Mouse (Mus musculus): ENCODE data around the gene Noct. TPM values are rescaled to one million over a fixed set of nuclear protein-coding genes. Genes with fewer than 3 reads are reported as not detected.
"Not testable (repeated sequence)": the region's sequence is repeated elsewhere in the genome, so short reads cannot be mapped to it uniquely, and the experiment has no call there.

Noct gene
- polyA plus RNA-seq, 1 experiment from 2014 or later = 29.0 TPM

GRCm38 (mm10) chr3:51210485-51210884 is 13.8 kb upstream of the Noct start:
- Histone ChIP-seq H3K9me3 (ENCODE audit: control insufficient read depth, low read length) (no peaks in the 10 kb centered on the region), H3K4me3 (ENCODE audit: low read depth, low read length) (no peak overlapping the region), H3K4me2 (no peak overlapping the region), H3K9ac (ENCODE audit: low read depth, low read length) (no peak overlapping the region), H3K36me3 (ENCODE audit: control insufficient read depth, insufficient read depth, low read length) (no peaks in the 10 kb centered on the region), H3K27me3 (replicated peaks; ENCODE audit: control insufficient read depth, insufficient read depth, low read length) (no peaks in the 10 kb centered on the region), H3K27ac (ENCODE audit: low read depth, low read length) (no peak overlapping the region), H3K4me1 (replicated peaks; ENCODE audit: control insufficient read depth, insufficient read depth, low read length) (no peaks in the 10 kb centered on the region)
- WGBS = 94% methylated on average over 3 of the region's 3 CpGs
- DNase-seq (ENCODE audit: low spot score) = no peak
- no peak for ATAC-seq (replicated peaks; ENCODE audit: low FRiP score)

GRCm38 (mm10) chr3:51213111-51213510 is 11.1 kb upstream of the Noct start:
- Histone ChIP-seq H3K4me2 (no peak overlapping the region), H3K4me1 (replicated peaks; ENCODE audit: control insufficient read depth, insufficient read depth, low read length) (no peaks in the 10 kb centered on the region), H3K4me3 (ENCODE audit: low read depth, low read length) (no peak overlapping the region), H3K36me3 (ENCODE audit: control insufficient read depth, insufficient read depth, low read length) (no peaks in the 10 kb centered on the region), H3K9me3 (ENCODE audit: control insufficient read depth, low read length) (no peaks in the 10 kb centered on the region), H3K9ac (ENCODE audit: low read depth, low read length) (no peak overlapping the region), H3K27me3 (replicated peaks; ENCODE audit: control insufficient read depth, insufficient read depth, low read length) (no peaks in the 10 kb centered on the region), H3K27ac (ENCODE audit: low read depth, low read length) (no peak overlapping the region)
- no peak for DNase-seq (ENCODE audit: low spot score)
- ATAC-seq (replicated peaks; ENCODE audit: low FRiP score) = no peak
- WGBS = 88% methylated on average over 3 of the region's 3 CpGs

- ATAC-seq (replicated peaks; ENCODE audit: low FRiP score) (no peak), DNase-seq (ENCODE audit: low spot score) (no peak)
- WGBS = 71% methylated on average over 6 of the region's 6 CpGs
Measured at GRCm38 (mm10) chr3:51215681-51216080, 8.6 kb upstream of the Noct start.

GRCm38 (mm10) chr3:51216351-51216750 is 7.9 kb upstream of the Noct start:
- H3K4me1 ChIP-seq (replicated peaks; ENCODE audit: control insufficient read depth, insufficient read depth, low read length); ATAC-seq (replicated peaks; ENCODE audit: low FRiP score); H3K36me3 ChIP-seq (ENCODE audit: control insufficient read depth, insufficient read depth, low read length); H3K4me2 ChIP-seq; H3K9ac ChIP-seq (ENCODE audit: low read depth, low read length); H3K4me3 ChIP-seq (ENCODE audit: low read depth, low read length); H3K27me3 ChIP-seq (replicated peaks; ENCODE audit: control insufficient read depth, insufficient read depth, low read length); H3K9me3 ChIP-seq (ENCODE audit: control insufficient read depth, low read length); H3K27ac ChIP-seq (ENCODE audit: low read depth, low read length); DNase-seq (ENCODE audit: low spot score): not testable (repeated sequence)
- WGBS = 75% methylated on average over 5 of the region's 10 CpGs

More at GRCm38 (mm10) chr3:51215681-51216080, 8.6 kb upstream of the Noct start:
- Histone ChIP-seq H3K36me3 (ENCODE audit: control insufficient read depth, insufficient read depth, low read length) (no peaks in the 10 kb centered on the region), H3K9ac (ENCODE audit: low read depth, low read length) (no peak overlapping the region), H3K4me3 (ENCODE audit: low read depth, low read length) (no peak overlapping the region), H3K27ac (ENCODE audit: low read depth, low read length) (no peak overlapping the region), H3K4me2 (no peak overlapping the region), H3K4me1 (replicated peaks; ENCODE audit: control insufficient read depth, insufficient read depth, low read length) (no peaks in the 10 kb centered on the region), H3K9me3 (ENCODE audit: control insufficient read depth, low read length) (no peaks in the 10 kb centered on the region), H3K27me3 (replicated peaks; ENCODE audit: control insufficient read depth, insufficient read depth, low read length) (no peaks in the 10 kb centered on the region)

- not testable (repeated sequence) for H3K27ac ChIP-seq (ENCODE audit: low read depth, low read length); H3K27me3 ChIP-seq (replicated peaks; ENCODE audit: control insufficient read depth, insufficient read depth, low read length); H3K9me3 ChIP-seq (ENCODE audit: control insufficient read depth, low read length); ATAC-seq (replicated peaks; ENCODE audit: low FRiP score); H3K4me3 ChIP-seq (ENCODE audit: low read depth, low read length); H3K4me1 ChIP-seq (replicated peaks; ENCODE audit: control insufficient read depth, insufficient read depth, low read length); H3K36me3 ChIP-seq (ENCODE audit: control insufficient read depth, insufficient read depth, low read length); H3K9ac ChIP-seq (ENCODE audit: low read depth, low read length); DNase-seq (ENCODE audit: low spot score); H3K4me2 ChIP-seq
- WGBS = 87% methylated on average over 6 of the region's 6 CpGs
Measured at GRCm38 (mm10) chr3:51218385-51218784, 5.9 kb upstream of the Noct start.

- no peak for ATAC-seq (replicated peaks; ENCODE audit: low FRiP score)
- WGBS = 86% methylated on average over 5 of the region's 5 CpGs
- no peak overlapping the region for H3K4me2 ChIP-seq
Measured at GRCm38 (mm10) chr3:51219213-51219612, 5.0 kb upstream of the Noct start.

GRCm38 (mm10) chr3:51220846-51221245 is 3.4 kb upstream of the Noct start:
- H3K4me1 ChIP-seq (replicated peaks; ENCODE audit: control insufficient read depth, insufficient read depth, low read length) = peaks cover 9% of the 10 kb centered on the region
- no peaks in the 10 kb centered on the region for H3K9me3 ChIP-seq (ENCODE audit: control insufficient read depth, low read length)
- H3K27me3 ChIP-seq (replicated peaks; ENCODE audit: control insufficient read depth, insufficient read depth, low read length) = no peaks in the 10 kb centered on the region
- H3K27ac ChIP-seq (ENCODE audit: low read depth, low read length) = no peak overlapping the region
- H3K4me3 ChIP-seq (ENCODE audit: low read depth, low read length) = no peak overlapping the region
- no peak overlapping the region for H3K4me2 ChIP-seq
- WGBS = 30% methylated on average over 4 of the region's 4 CpGs
- DNase-seq (ENCODE audit: low spot score) = no peak
- H3K9ac ChIP-seq (ENCODE audit: low read depth, low read length) = no peak overlapping the region
- no peaks in the 10 kb centered on the region for H3K36me3 ChIP-seq (ENCODE audit: control insufficient read depth, insufficient read depth, low read length)
- no peak for ATAC-seq (replicated peaks; ENCODE audit: low FRiP score)

More at GRCm38 (mm10) chr3:51219213-51219612, 5.0 kb upstream of the Noct start:
- H3K4me1 ChIP-seq (replicated peaks; ENCODE audit: control insufficient read depth, insufficient read depth, low read length) = peaks cover 9% of the 10 kb centered on the region
- no peaks in the 10 kb centered on the region for H3K27me3 ChIP-seq (replicated peaks; ENCODE audit: control insufficient read depth, insufficient read depth, low read length)
- no peak overlapping the region for H3K9ac ChIP-seq (ENCODE audit: low read depth, low read length)
- H3K4me3 ChIP-seq (ENCODE audit: low read depth, low read length) = no peak overlapping the region
- DNase-seq (ENCODE audit: low spot score) = no peak
- no peaks in the 10 kb centered on the region for H3K36me3 ChIP-seq (ENCODE audit: control insufficient read depth, insufficient read depth, low read length)
- no peaks in the 10 kb centered on the region for H3K9me3 ChIP-seq (ENCODE audit: control insufficient read depth, low read length)
- H3K27ac ChIP-seq (ENCODE audit: low read depth, low read length) = no peak overlapping the region

- Histone ChIP-seq H3K4me3 (ENCODE audit: low read depth, low read length) (no peak overlapping the region), H3K27me3 (replicated peaks; ENCODE audit: control insufficient read depth, insufficient read depth, low read length) (no peaks in the 10 kb centered on the region), H3K4me2 (no peak overlapping the region), H3K27ac (ENCODE audit: low read depth, low read length) (no peak overlapping the region), H3K4me1 (replicated peaks; ENCODE audit: control insufficient read depth, insufficient read depth, low read length) (peaks cover 11% of the 10 kb centered on the region), H3K36me3 (ENCODE audit: control insufficient read depth, insufficient read depth, low read length) (no peaks in the 10 kb centered on the region), H3K9ac (ENCODE audit: low read depth, low read length) (no peak overlapping the region), H3K9me3 (ENCODE audit: control insufficient read depth, low read length) (no peaks in the 10 kb centered on the region)
- DNase-seq (ENCODE audit: low spot score) (no peak), ATAC-seq (replicated peaks; ENCODE audit: low FRiP score) (no peak)
- WGBS = 79% methylated on average over 8 of the region's 8 CpGs
Measured at GRCm38 (mm10) chr3:51221847-51222246, 2.4 kb upstream of the Noct start.

- H3K27ac ChIP-seq (ENCODE audit: low read depth, low read length) = no peak overlapping the region
- H3K9me3 ChIP-seq (ENCODE audit: control insufficient read depth, low read length) = no peaks in the 10 kb centered on the region
- no peaks in the 10 kb centered on the region for H3K36me3 ChIP-seq (ENCODE audit: control insufficient read depth, insufficient read depth, low read length)
- H3K4me1 ChIP-seq (replicated peaks; ENCODE audit: control insufficient read depth, insufficient read depth, low read length) = peaks cover 13% of the 10 kb centered on the region
- no peak for DNase-seq (ENCODE audit: low spot score)
- ATAC-seq (replicated peaks; ENCODE audit: low FRiP score) = no peak
- H3K27me3 ChIP-seq (replicated peaks; ENCODE audit: control insufficient read depth, insufficient read depth, low read length) = no peaks in the 10 kb centered on the region
- 82% methylated on average over 6 of the region's 6 CpGs for WGBS
- no peak overlapping the region for H3K9ac ChIP-seq (ENCODE audit: low read depth, low read length)
- H3K4me2 ChIP-seq = no peak overlapping the region
- no peak overlapping the region for H3K4me3 ChIP-seq (ENCODE audit: low read depth, low read length)
Measured at GRCm38 (mm10) chr3:51222302-51222701, 1.9 kb upstream of the Noct start.
